Comparison of ENCODE assay signal across 34 mouse cellular contexts in genomic region chr5:150574403-150574802, GRCm38 (mm10). TPM values are rescaled to one million over a fixed set of nuclear protein-coding genes. Genes with fewer than 3 reads are reported as not detected.
A peak's percentile ranks its signal among the peaks of the same experiment; 100 is the strongest.
DNase-seq lines count a peak whose midpoint lies in the region; ATAC-seq and TF ChIP-seq lines count a peak whose summit lies in the region.
"Had no signal": no experiment of that assay in that cellular context is flagged by ENCODE, and none has a peak within 500 bp of the region (broad histone marks: within the 10 kb centered on the region; RNA-seq: fewer than 3 reads in every experiment).

No protein-coding gene starts in this region.

- H3K4me3 ChIP-seq in kidney, postnatal 0 days (replicated peaks; ENCODE audit: low read depth, low read length): no peak overlapping the region
- no peak overlapping the region for H3K4me3 ChIP-seq in stomach, embryonic 15.5 days (replicated peaks)
- H3K4me3 ChIP-seq: embryonic facial prominence, embryonic 13.5 days; forebrain, embryonic 10.5 days; forebrain, embryonic 15.5 days; heart, embryonic 12.5 days; hindbrain, embryonic 12.5 days had no signal

- no peak for ATAC-seq in kidney, postnatal 0 days (replicated peaks; ENCODE audit: low FRiP score, low read depth)
- peak; percentile 40; the same call in 1 of the 2 replicates for ATAC-seq in stomach, embryonic 15.5 days (ENCODE audit: insufficient read depth, low FRiP score, low read depth)
- ATAC-seq in megakaryocyte progenitor cell, adult 5-6 weeks (replicated peaks; ENCODE audit: poor library complexity): no peak
- ATAC-seq: activated CD4-positive, CD25-positive, alpha-beta regulatory T cell, adult 4 months; forebrain, embryonic 15.5 days; hindbrain, postnatal 0 days; midbrain, embryonic 16.5 days had no signal

- peaks cover 5% of the 10 kb centered on the region; the same call in 1 of the 2 replicates for H3K36me3 ChIP-seq in kidney, postnatal 0 days (ENCODE audit: insufficient read depth, low read length)
- H3K36me3 ChIP-seq in stomach, embryonic 15.5 days: no peaks in the 10 kb centered on the region

- H3K9ac ChIP-seq in kidney, postnatal 0 days (ENCODE audit: low read depth, low read length): no peak overlapping the region
- H3K9ac ChIP-seq in stomach, embryonic 15.5 days: no peak overlapping the region
- H3K9ac ChIP-seq: embryonic facial prominence, embryonic 13.5 days; forebrain, embryonic 15.5 days; heart, embryonic 12.5 days; hindbrain, embryonic 12.5 days; liver, embryonic 14.5 days had no signal

- H3K4me2 ChIP-seq in kidney, postnatal 0 days (ENCODE audit: low read length): no peak overlapping the region
- no peak overlapping the region for H3K4me2 ChIP-seq in stomach, embryonic 15.5 days
- H3K4me2 ChIP-seq: embryonic facial prominence, embryonic 13.5 days; forebrain, embryonic 15.5 days; heart, embryonic 12.5 days; hindbrain, embryonic 12.5 days; midbrain, embryonic 11.5 days had no signal

- H3K4me1 ChIP-seq in kidney, postnatal 0 days (replicated peaks; ENCODE audit: insufficient read depth, low read length): no peaks in the 10 kb centered on the region; the same call in 1 of the 2 replicates
- no peaks in the 10 kb centered on the region for H3K4me1 ChIP-seq in stomach, embryonic 15.5 days
- H3K4me1 ChIP-seq: forebrain, embryonic 10.5 days; forebrain, embryonic 15.5 days; heart, embryonic 12.5 days; hindbrain, embryonic 12.5 days had no signal

- H3K27me3 ChIP-seq in kidney, postnatal 0 days (ENCODE audit: insufficient read depth, low read length): no peaks in the 10 kb centered on the region
- H3K27me3 ChIP-seq in stomach, embryonic 15.5 days (replicated peaks): no peaks in the 10 kb centered on the region
- H3K27me3 ChIP-seq: embryonic facial prominence, embryonic 13.5 days; forebrain, embryonic 15.5 days; heart, embryonic 12.5 days; hindbrain, embryonic 12.5 days had no signal

- TF ChIP-seq CTCF in kidney, postnatal 0 days (IDR thresholded peaks at IDR 0.05; ENCODE audit: low read depth): no peak

- no peaks in the 10 kb centered on the region for H3K9me3 ChIP-seq in kidney, postnatal 0 days (replicated peaks; ENCODE audit: low read length)
- no peaks in the 10 kb centered on the region for H3K9me3 ChIP-seq in stomach, embryonic 15.5 days
- H3K9me3 ChIP-seq: embryonic facial prominence, embryonic 13.5 days; forebrain, embryonic 10.5 days; forebrain, embryonic 15.5 days; heart, embryonic 12.5 days; hindbrain, embryonic 12.5 days had no signal

- no peak overlapping the region for H3K27ac ChIP-seq in kidney, postnatal 0 days
- peak overlapping the region; percentile 66; the same call in 1 of the 2 replicates for H3K27ac ChIP-seq in stomach, embryonic 15.5 days
- H3K27ac ChIP-seq: embryonic facial prominence, embryonic 13.5 days; forebrain, embryonic 10.5 days; forebrain, embryonic 15.5 days; hindbrain, embryonic 12.5 days; hindbrain, postnatal 0 days; liver, embryonic 14.5 days had no signal

- peak; percentile 40 for DNase-seq in kidney, postnatal 0 days (ENCODE audit: low spot score)
- no peak for DNase-seq in kidney, adult 8-10 months
- peak; percentile 29 for DNase-seq in lung, postnatal 36 days
- DNase-seq in lung, adult 18-20 months: no peak
- DNase-seq: adrenal gland, adult 2 months; adrenal gland, postnatal 36 days; B cell, adult 2 months; cerebellum, adult 18-20 months; cerebellum, postnatal 10 days; gastrocnemius, postnatal 25 days; heart, postnatal 36 days; kidney, adult 18-20 months; liver; right cerebral cortex, postnatal 25 days had no signal

- WGBS in kidney, postnatal 0 days: 68% methylated on average over 3 of the region's 3 CpGs
- WGBS in stomach, embryonic 15.5 days: 55% methylated on average over 3 of the region's 3 CpGs

RNA-seq across cellular contexts. Expression of gene N4bp2l1, which starts 22.6 kb away (rescaled TPM):
- polyA plus RNA-seq in kidney, postnatal 0 days (2015; fragmentation: Nextera tagmentation; extraction: Ambion mirVana): 6.9 and 8.6 TPM in 2 replicates
- polyA plus RNA-seq in stomach, embryonic 15.5 days (2015; fragmentation: Nextera tagmentation; extraction: Ambion mirVana): 7.1 and 7.8 TPM in 2 replicates
- total RNA-seq in megakaryocyte progenitor cell, adult 5-6 weeks (2015): 22.3 and 28.9 TPM in 2 replicates
- 27.4 and 27.6 TPM in 2 replicates for total RNA-seq in megakaryocyte progenitor cell, adult 5-6 weeks (2017)

RNA-seq across cellular contexts. Expression of gene Brca2, which starts 52.0 kb away (rescaled TPM):
- 12.7 and 13.6 TPM in 2 replicates for polyA plus RNA-seq in kidney, postnatal 0 days (2015; fragmentation: Nextera tagmentation; extraction: Ambion mirVana)
- 20.1 and 22.1 TPM in 2 replicates for polyA plus RNA-seq in stomach, embryonic 15.5 days (2015; fragmentation: Nextera tagmentation; extraction: Ambion mirVana)
- 36.1 and 52.9 TPM in 2 replicates for total RNA-seq in megakaryocyte progenitor cell, adult 5-6 weeks (2015)
- 37.4 and 45.7 TPM in 2 replicates for total RNA-seq in megakaryocyte progenitor cell, adult 5-6 weeks (2017)

RNA-seq across cellular contexts. Expression of gene Zar1l, which starts 56.4 kb away (rescaled TPM):
- not detected in 2 replicates for polyA plus RNA-seq in kidney, postnatal 0 days (2015; fragmentation: Nextera tagmentation; extraction: Ambion mirVana)
- polyA plus RNA-seq in stomach, embryonic 15.5 days (2015; fragmentation: Nextera tagmentation; extraction: Ambion mirVana): not detected in 2 replicates
- total RNA-seq in megakaryocyte progenitor cell, adult 5-6 weeks (2015): not detected in 2 replicates
- total RNA-seq in megakaryocyte progenitor cell, adult 5-6 weeks (2017): not detected in 2 replicates
- total RNA-seq: adrenal gland, adult 2 months; adrenal gland, postnatal 36 days; common myeloid progenitor, adult 5-6 weeks; gastrocnemius, adult 18-20 months; gastrocnemius, postnatal 25 days; heart, postnatal 36 days; hindbrain, postnatal 0 days; neutrophil, adult 5-6 weeks had no signal
- polyA plus RNA-seq: activated CD4-positive, CD25-positive, alpha-beta regulatory T cell, adult 4 months; adrenal gland, adult 2 months; brain, embryonic 14.5 days; embryonic facial prominence, embryonic 13.5 days; forebrain, embryonic 10.5 days; forebrain, embryonic 15.5 days; heart, embryonic 12.5 days; hindbrain, embryonic 12.5 days; hindbrain, postnatal 0 days; kidney, embryonic 16.5 days; limb, embryonic 11.5 days; liver, embryonic 14.5 days; midbrain, embryonic 11.5 days; midbrain, embryonic 16.5 days; neural tube, embryonic 11.5 days; thymus, postnatal 0 days had no signal

Comparison
In these comparisons a context has a peak if more than half of its experiments do, and no peak if none do; other contexts are left out.
1. DNase-seq: peak in kidney, postnatal 0 days (single experiment) and lung, postnatal 36 days (single experiment); none in kidney, adult 8-10 months (0 of 2) and lung, adult 18-20 months (0 of 2).